Mouse (Mus musculus): ENCODE measurements at regions not wholly inside any gene's neighbourhood (a gene's known extent, or its start where the extent isn't known, plus 50 kb on each side); places are given as distances from the start of the nearest gene placed in this dataset.

GRCm38 (mm10) chr10:67425407-67425806 lies 109.9 kb upstream of the Egr2 start:
- H3K4me1 ChIP-seq (ENCODE audit: control insufficient read depth in 1 of 2, insufficient read depth in 2 of 2, low read length in 2 of 2) = no peaks in the 10 kb centered on the region; a peak in 1 of 4 replicates
- no peak overlapping the region for H3K9ac ChIP-seq (ENCODE audit: control insufficient read depth, low read depth, low read length, poor library complexity, severe bottlenecking)
- peak; percentile 16 to 27 (median 19); a peak in 4 of 6 replicates for TF ChIP-seq CTCF (IDR thresholded peaks at IDR 0.05 in 2 of 3, conservative IDR thresholded peaks at IDR 0.05 in 1 of 3; ENCODE audit: control insufficient read depth in 1 of 3, insufficient read depth in 1 of 3, low read depth in 2 of 3, low read length in 3 of 3, poor library complexity in 1 of 3, severe bottlenecking in 1 of 3)
- no peak for TF ChIP-seq UBTF (IDR thresholded peaks at IDR 0.05; ENCODE audit: borderline replicate concordance, insufficient read depth, low read depth, low read length)
- no peak for TF ChIP-seq ZC3H11A (IDR thresholded peaks at IDR 0.05; ENCODE audit: low read depth, low read length)
- DNase-seq (ENCODE audit: low read depth, low spot score) = no peak
- H3K27me3 ChIP-seq (ENCODE audit: control insufficient read depth in 1 of 2, insufficient read depth in 2 of 2, low read length in 2 of 2) = no peaks in the 10 kb centered on the region
- no peak overlapping the region for H3K4me3 ChIP-seq (ENCODE audit: control insufficient read depth in 1 of 2, insufficient read depth in 1 of 2, low read depth in 2 of 2, low read length in 2 of 2)
- peaks cover 3 to 9% of the 10 kb centered on the region in 2 experiments; a peak in 3 of 4 replicates for H3K36me3 ChIP-seq (ENCODE audit: control insufficient read depth in 1 of 2, insufficient read depth in 2 of 2, low read length in 2 of 2)
- H3K9me3 ChIP-seq (replicated peaks; ENCODE audit: insufficient read depth, low read length) = no peaks in the 10 kb centered on the region
- no peaks in the 10 kb centered on the region for H3K79me2 ChIP-seq (ENCODE audit: control insufficient read depth, insufficient read depth, low read length, poor library complexity)
- no peak overlapping the region for H3K27ac ChIP-seq (ENCODE audit: control insufficient read depth, low read depth, low read length)

DNA sequence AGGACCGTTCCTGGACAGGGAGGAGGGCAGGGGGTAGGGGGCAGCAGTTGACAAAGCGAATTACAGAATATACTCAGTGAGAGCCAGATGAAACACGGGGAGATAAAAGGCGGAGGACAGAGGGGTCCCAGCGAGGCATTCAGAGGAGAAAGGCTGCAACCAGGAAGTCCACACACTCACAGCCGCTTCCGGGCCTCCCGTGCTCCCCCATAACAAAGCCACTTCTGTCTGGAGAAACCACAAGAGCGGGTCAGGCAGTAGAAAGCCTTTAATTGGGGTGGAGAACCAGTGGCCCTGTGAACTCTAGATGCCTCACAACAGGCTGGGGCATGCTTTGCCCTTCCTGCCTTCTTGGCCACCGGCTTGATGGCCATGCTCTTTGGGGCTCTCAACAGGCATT lies 108.1 kb upstream of the Egr2 start:
- no peaks in the 10 kb centered on the region for H3K79me2 ChIP-seq (ENCODE audit: control insufficient read depth, insufficient read depth, low read length, poor library complexity)
- H3K27me3 ChIP-seq (ENCODE audit: control insufficient read depth in 1 of 2, insufficient read depth in 2 of 2, low read length in 2 of 2) = no peaks in the 10 kb centered on the region
- no peak overlapping the region for H3K4me3 ChIP-seq (ENCODE audit: control insufficient read depth in 1 of 2, insufficient read depth in 1 of 2, low read depth in 2 of 2, low read length in 2 of 2)
- no peaks in the 10 kb centered on the region for H3K9me3 ChIP-seq (replicated peaks; ENCODE audit: insufficient read depth, low read length)
- H3K9ac ChIP-seq (ENCODE audit: control insufficient read depth, low read depth, low read length, poor library complexity, severe bottlenecking) = no peak overlapping the region
- DNase-seq (ENCODE audit: low read depth, low spot score) = no peak
- H3K27ac ChIP-seq (ENCODE audit: control insufficient read depth, low read depth, low read length) = no peak overlapping the region
- TF ChIP-seq MEF2A (IDR thresholded peaks at IDR 0.05; ENCODE audit: extremely low read depth, insufficient replicate concordance, low read depth, low read length, poor library complexity, severe bottlenecking) (no peak), ELF1 (IDR thresholded peaks at IDR 0.05; ENCODE audit: low read depth, low read length) (no peak), ZNF384 (IDR thresholded peaks at IDR 0.05; ENCODE audit: low read depth, low read length) (no peak), CTCF (IDR thresholded peaks at IDR 0.05 in 2 of 3, conservative IDR thresholded peaks at IDR 0.05 in 1 of 3; ENCODE audit: control insufficient read depth in 1 of 3, insufficient read depth in 1 of 3, low read depth in 2 of 3, low read length in 3 of 3, poor library complexity in 1 of 3, severe bottlenecking in 1 of 3) (no peak), POLR2AphosphoS5 (IDR thresholded peaks at IDR 0.05; ENCODE audit: borderline replicate concordance, low read depth, low read length) (no peak), ETS1 (IDR thresholded peaks at IDR 0.05; ENCODE audit: low read depth, low read length) (no peak), POLR2AphosphoS2 (IDR thresholded peaks at IDR 0.05; ENCODE audit: low read length) (no peak), RAD21 (IDR thresholded peaks at IDR 0.05; ENCODE audit: low read depth, low read length) (no peak), MYB (IDR thresholded peaks at IDR 0.05; ENCODE audit: low read depth, low read length) (no peak), NRF1 (IDR thresholded peaks at IDR 0.05; ENCODE audit: insufficient read depth, low read depth, low read length, poor library complexity, severe bottlenecking) (no peak), USF1 (IDR thresholded peaks at IDR 0.05; ENCODE audit: low read depth, low read length) (no peak), ZC3H11A (IDR thresholded peaks at IDR 0.05; ENCODE audit: low read depth, low read length) (no peak), MAZ (IDR thresholded peaks at IDR 0.05; ENCODE audit: low read depth, low read length) (no peak), CHD1 (IDR thresholded peaks at IDR 0.05; ENCODE audit: low read depth, low read length) (no peak), EP300 (IDR thresholded peaks at IDR 0.05; ENCODE audit: low read depth in 1 of 2, low read length in 2 of 2) (no peak), USF2 (IDR thresholded peaks at IDR 0.05; ENCODE audit: borderline replicate concordance in 1 of 2, insufficient read depth in 1 of 2, low read depth in 1 of 2, low read length in 2 of 2) (no peak), UBTF (IDR thresholded peaks at IDR 0.05; ENCODE audit: borderline replicate concordance, insufficient read depth, low read depth, low read length) (no peak), GATA1 (IDR thresholded peaks at IDR 0.05; ENCODE audit: low read depth, low read length) (no peak), KAT2A (conservative IDR thresholded peaks at IDR 0.05; ENCODE audit: low read depth, low read length) (no peak), SMC3 (IDR thresholded peaks at IDR 0.05; ENCODE audit: low read depth, low read length) (no peak)
- H3K36me3 ChIP-seq (ENCODE audit: control insufficient read depth in 1 of 2, insufficient read depth in 2 of 2, low read length in 2 of 2) = peaks cover 0 to 9% of the 10 kb centered on the region in 2 experiments; a peak in 1 of 4 replicates
- no peaks in the 10 kb centered on the region; a peak in 1 of 4 replicates for H3K4me1 ChIP-seq (ENCODE audit: control insufficient read depth in 1 of 2, insufficient read depth in 2 of 2, low read length in 2 of 2)
